Mouse (Mus musculus): ENCODE results near the gene Ret. TPM values are rescaled to one million over a fixed set of nuclear protein-coding genes. Genes with fewer than 3 reads are reported as not detected.

The Ret gene
- polyA plus RNA-seq, 1 experiment from 2014 or later: 16.8 TPM

GRCm38 (mm10) chr6:118195108-118195507, 2.4 kb downstream of the Ret start:
- H3K4me2 ChIP-seq: peak overlapping the region; percentile 92
- peaks cover 42% of the 10 kb centered on the region for H3K27me3 ChIP-seq
- H3K4me1 ChIP-seq (replicated peaks): peaks cover 22% of the 10 kb centered on the region
- no peak overlapping the region for H3K27ac ChIP-seq (replicated peaks)
- no peaks in the 10 kb centered on the region for H3K36me3 ChIP-seq
- H3K9ac ChIP-seq: no peak overlapping the region
- no peaks in the 10 kb centered on the region for H3K9me3 ChIP-seq
- peak overlapping the region; percentile 60 for H3K4me3 ChIP-seq
- WGBS: 31% methylated on average over 8 of the region's 8 CpGs
- ATAC-seq (ENCODE audit: low FRiP score, low read depth): no peak

DNA sequence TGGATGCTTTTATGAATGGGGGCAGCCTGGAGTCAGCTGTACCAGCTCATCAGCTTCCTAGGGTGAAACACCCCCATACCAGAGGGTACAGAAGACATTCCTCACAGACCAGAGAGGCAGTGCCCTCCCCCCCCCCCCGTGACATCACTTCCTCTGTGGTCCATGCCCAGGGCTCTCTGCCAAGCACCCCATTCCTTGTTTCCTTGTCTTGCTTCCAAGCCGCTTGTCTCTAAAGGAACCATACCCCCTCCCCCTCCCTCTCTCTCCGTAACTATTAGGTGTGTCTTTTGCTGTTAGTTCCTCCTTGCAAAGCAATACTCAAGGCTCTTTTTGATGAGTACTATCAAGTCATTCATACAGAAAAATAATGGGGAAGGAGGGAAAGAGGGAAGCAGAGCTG, 4.6 kb downstream of the Ret start:
- H3K9me3 ChIP-seq: no peaks in the 10 kb centered on the region
- no peak for ATAC-seq (ENCODE audit: low FRiP score, low read depth)
- whole genome bisulfite sequencing: 40% methylated on average over 3 of the region's 3 CpGs
- H3K4me2 ChIP-seq: no peak overlapping the region
- H3K27me3 ChIP-seq: peaks cover 20% of the 10 kb centered on the region
- no peak overlapping the region for H3K4me3 ChIP-seq
- H3K36me3 ChIP-seq: no peaks in the 10 kb centered on the region
- H3K27ac ChIP-seq (replicated peaks): no peak overlapping the region
- H3K9ac ChIP-seq: no peak overlapping the region
- H3K4me1 ChIP-seq (replicated peaks): peaks cover 17% of the 10 kb centered on the region

DNA sequence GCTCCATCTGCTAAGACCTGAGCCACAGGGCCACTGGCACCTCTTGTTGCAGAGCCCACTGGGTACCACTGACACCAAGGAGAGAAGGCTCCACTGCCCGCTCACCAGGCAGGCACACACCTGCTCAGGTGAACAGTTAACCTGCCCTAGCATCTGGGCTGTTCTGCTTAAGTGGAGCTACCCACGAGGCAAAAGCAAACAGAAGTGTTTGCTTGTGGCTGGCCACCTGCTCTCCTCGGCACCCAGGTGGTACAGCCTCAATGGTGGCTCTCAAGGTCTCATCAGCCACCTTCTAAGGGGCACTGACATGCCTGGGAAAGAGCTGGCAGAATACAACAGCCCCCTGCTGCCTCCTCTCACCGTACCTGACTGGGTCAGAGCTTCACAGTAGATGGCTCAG, 5.3 kb downstream of the Ret start:
- no peaks in the 10 kb centered on the region for H3K36me3 ChIP-seq
- no peak overlapping the region for H3K27ac ChIP-seq (replicated peaks)
- H3K9me3 ChIP-seq: no peaks in the 10 kb centered on the region
- peaks cover 10% of the 10 kb centered on the region for H3K4me1 ChIP-seq (replicated peaks)
- H3K4me3 ChIP-seq: no peak overlapping the region
- 58% methylated on average over 4 of the region's 4 CpGs for WGBS
- no peak overlapping the region for H3K4me2 ChIP-seq
- peaks cover 18% of the 10 kb centered on the region for H3K27me3 ChIP-seq
- no peak for ATAC-seq (ENCODE audit: low FRiP score, low read depth)
- H3K9ac ChIP-seq: no peak overlapping the region

GRCm38 (mm10) chr6:118189764-118190163, 7.8 kb downstream of the Ret start:
- 70% methylated on average over 3 of the region's 3 CpGs for WGBS
- no peak for ATAC-seq (ENCODE audit: low FRiP score, low read depth)
- no peaks in the 10 kb centered on the region for H3K9me3 ChIP-seq
- H3K27me3 ChIP-seq: peaks cover 9% of the 10 kb centered on the region
- H3K4me2 ChIP-seq: no peak overlapping the region
- no peaks in the 10 kb centered on the region for H3K4me1 ChIP-seq (replicated peaks)
- H3K27ac ChIP-seq (replicated peaks): no peak overlapping the region
- no peaks in the 10 kb centered on the region for H3K36me3 ChIP-seq
- no peak overlapping the region for H3K9ac ChIP-seq
- H3K4me3 ChIP-seq: no peak overlapping the region

- Histone ChIP-seq H3K4me3 (no peak overlapping the region), H3K4me1 (replicated peaks) (no peaks in the 10 kb centered on the region), H3K9me3 (no peaks in the 10 kb centered on the region), H3K9ac (no peak overlapping the region), H3K27me3 (peaks cover 3% of the 10 kb centered on the region; the same call in 1 of the 2 replicates), H3K4me2 (no peak overlapping the region), H3K27ac (replicated peaks) (no peak overlapping the region), H3K36me3 (no peaks in the 10 kb centered on the region)
- 86% methylated on average over 9 of the region's 9 CpGs for WGBS
- ATAC-seq (ENCODE audit: low FRiP score, low read depth): no peak
Observed at GRCm38 (mm10) chr6:118188599-118188998, 8.9 kb downstream of the Ret start.

GRCm38 (mm10) chr6:118187285-118187641, 10.3 kb downstream of the Ret start:
- WGBS: 70% methylated on average over 3 of the region's 3 CpGs
- no peaks in the 10 kb centered on the region for H3K36me3 ChIP-seq
- no peak overlapping the region for H3K4me3 ChIP-seq
- no peak overlapping the region for H3K4me2 ChIP-seq
- H3K9ac ChIP-seq: no peak overlapping the region
- H3K9me3 ChIP-seq: no peaks in the 10 kb centered on the region
- H3K27ac ChIP-seq (replicated peaks): no peak overlapping the region
- no peak for ATAC-seq (ENCODE audit: low FRiP score, low read depth)
- no peaks in the 10 kb centered on the region for H3K27me3 ChIP-seq
- no peaks in the 10 kb centered on the region for H3K4me1 ChIP-seq (replicated peaks)

DNA sequence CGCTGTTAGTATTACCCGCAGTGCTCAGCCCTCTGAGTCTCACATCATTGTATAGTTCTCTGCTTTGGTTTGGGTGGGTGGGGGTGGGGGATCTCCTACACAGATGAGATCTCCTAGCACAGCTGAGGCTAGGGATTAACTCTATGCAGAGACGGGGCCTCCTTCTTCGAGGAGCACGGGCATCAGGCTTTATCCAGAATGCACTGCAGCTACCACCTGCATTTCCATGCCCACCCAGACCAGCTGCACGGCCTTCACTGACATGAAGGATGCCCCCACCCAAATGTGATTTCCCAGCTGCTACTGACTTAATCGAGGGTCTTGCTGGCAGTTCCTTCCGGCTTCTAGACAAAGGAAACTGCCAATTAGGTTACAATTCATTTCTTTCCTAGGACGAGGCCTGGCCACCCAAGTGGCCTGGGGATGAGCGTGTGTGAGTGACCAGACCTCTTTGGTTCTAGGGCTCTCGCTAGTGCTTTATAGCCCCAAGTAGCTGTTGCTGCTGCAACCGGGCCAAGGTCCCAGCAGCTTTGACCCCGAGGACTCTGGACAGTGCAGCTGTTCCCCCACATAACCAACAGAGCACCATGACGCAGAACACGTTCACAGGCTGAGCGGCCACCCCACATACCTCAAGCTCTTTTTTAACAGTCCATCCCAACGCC, 10.8 kb downstream of the Ret start:
- 47% methylated on average over 17 of the region's 17 CpGs for WGBS
- Histone ChIP-seq H3K27me3 (no peaks in the 10 kb centered on the region), H3K4me1 (replicated peaks) (no peaks in the 10 kb centered on the region), H3K4me3 (no peak overlapping the region), H3K4me2 (no peak overlapping the region), H3K27ac (replicated peaks) (no peak overlapping the region), H3K9me3 (no peaks in the 10 kb centered on the region), H3K9ac (no peak overlapping the region), H3K36me3 (no peaks in the 10 kb centered on the region)
- ATAC-seq (ENCODE audit: low FRiP score, low read depth): no peak

- 92% methylated on average over 10 of the region's 10 CpGs for WGBS
- Histone ChIP-seq H3K9ac (no peak overlapping the region), H3K4me3 (no peak overlapping the region), H3K36me3 (no peaks in the 10 kb centered on the region), H3K4me1 (replicated peaks) (no peaks in the 10 kb centered on the region; the same call in 1 of the 2 replicates), H3K27ac (replicated peaks) (no peak overlapping the region), H3K4me2 (no peak overlapping the region), H3K9me3 (no peaks in the 10 kb centered on the region), H3K27me3 (no peaks in the 10 kb centered on the region)
- no peak for ATAC-seq (ENCODE audit: low FRiP score, low read depth)
Observed at GRCm38 (mm10) chr6:118184126-118184525, 13.4 kb downstream of the Ret start.

DNA sequence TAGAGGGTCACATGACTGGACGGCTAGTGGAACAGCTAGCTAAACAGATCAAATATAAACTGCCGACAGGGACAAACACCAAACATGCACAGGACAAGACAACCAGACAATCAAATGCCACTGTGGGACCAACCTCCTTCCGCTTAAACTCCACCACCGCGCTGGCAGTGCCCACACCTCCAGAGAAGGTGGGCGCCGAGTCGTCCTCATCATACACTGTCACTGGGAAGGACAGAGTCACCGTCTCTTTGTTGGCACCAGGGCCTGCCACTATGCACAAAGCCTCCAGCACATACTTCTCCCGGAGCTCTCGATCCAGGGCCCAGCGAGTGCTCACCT, 17.5 kb downstream of the Ret start:
- no peak; the same call in 1 of the 2 replicates for ATAC-seq (ENCODE audit: low FRiP score, low read depth)
- Histone ChIP-seq H3K9me3 (no peaks in the 10 kb centered on the region), H3K27ac (replicated peaks) (no peak overlapping the region), H3K36me3 (no peaks in the 10 kb centered on the region), H3K4me2 (no peak overlapping the region), H3K9ac (no peak overlapping the region), H3K4me1 (replicated peaks) (no peaks in the 10 kb centered on the region; the same call in 1 of the 2 replicates), H3K27me3 (no peaks in the 10 kb centered on the region), H3K4me3 (no peak overlapping the region)
- WGBS: 75% methylated on average over 12 of the region's 12 CpGs

DNA sequence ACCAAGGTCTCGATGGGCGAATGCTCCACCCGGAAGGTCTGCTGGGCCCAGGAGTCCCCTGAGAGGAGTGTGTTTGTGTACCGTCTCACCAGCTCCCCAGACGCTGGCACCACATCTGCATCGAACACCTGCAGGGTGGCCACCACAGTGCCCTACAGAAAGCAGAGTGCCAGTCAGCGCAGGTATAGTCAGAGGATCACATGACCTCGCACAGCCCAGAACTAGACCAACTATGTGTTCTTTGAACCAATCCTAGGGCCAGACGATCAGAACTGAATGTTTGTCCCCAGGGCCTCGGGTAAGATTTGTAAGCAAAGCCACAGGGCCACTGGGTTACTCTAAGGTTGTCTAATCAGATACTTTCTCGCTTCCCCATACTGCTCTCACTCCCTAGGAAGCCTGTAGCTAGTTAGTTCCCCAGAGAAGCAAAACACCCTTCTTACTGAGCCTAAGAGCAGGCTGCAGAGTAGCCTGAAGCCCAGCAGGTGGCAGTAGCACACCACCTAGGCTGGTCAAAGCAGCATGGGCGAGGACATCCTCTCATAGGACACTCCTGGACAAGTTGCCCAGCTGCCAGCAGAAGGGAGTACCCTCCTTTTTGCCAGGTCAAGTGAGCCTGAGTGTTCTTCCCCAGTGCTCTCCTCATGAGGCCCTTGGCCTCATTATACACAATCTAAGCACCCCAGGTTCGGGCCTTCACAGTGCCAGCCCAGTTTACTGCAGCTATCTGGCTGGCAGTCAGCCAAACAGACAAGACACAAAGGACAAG, 18.0 kb downstream of the Ret start:
- 63% methylated on average over 13 of the region's 13 CpGs for WGBS
- no peak overlapping the region for H3K4me2 ChIP-seq
- H3K9me3 ChIP-seq: no peaks in the 10 kb centered on the region
- ATAC-seq (ENCODE audit: low FRiP score, low read depth): peak; percentile 88
- no peaks in the 10 kb centered on the region; the same call in 1 of the 2 replicates for H3K4me1 ChIP-seq (replicated peaks)
- no peak overlapping the region for H3K9ac ChIP-seq
- H3K4me3 ChIP-seq: no peak overlapping the region
- no peaks in the 10 kb centered on the region for H3K36me3 ChIP-seq
- no peak overlapping the region for H3K27ac ChIP-seq (replicated peaks)
- no peaks in the 10 kb centered on the region for H3K27me3 ChIP-seq

GRCm38 (mm10) chr6:118173975-118174328, 23.6 kb downstream of the Ret start:
- H3K4me3 ChIP-seq: no peak overlapping the region
- H3K36me3 ChIP-seq: no peaks in the 10 kb centered on the region
- H3K4me1 ChIP-seq (replicated peaks): no peaks in the 10 kb centered on the region
- H3K9me3 ChIP-seq: no peaks in the 10 kb centered on the region
- no peak overlapping the region for H3K4me2 ChIP-seq
- 84% methylated on average over 5 of the region's 5 CpGs for WGBS
- no peak overlapping the region for H3K9ac ChIP-seq
- no peaks in the 10 kb centered on the region for H3K27me3 ChIP-seq
- no peak overlapping the region for H3K27ac ChIP-seq (replicated peaks)
- ATAC-seq (ENCODE audit: low FRiP score, low read depth): no peak

- Histone ChIP-seq H3K9ac (no peak overlapping the region), H3K27me3 (no peaks in the 10 kb centered on the region), H3K36me3 (no peaks in the 10 kb centered on the region), H3K4me2 (no peak overlapping the region), H3K9me3 (no peaks in the 10 kb centered on the region), H3K4me1 (replicated peaks) (no peaks in the 10 kb centered on the region), H3K27ac (replicated peaks) (no peak overlapping the region), H3K4me3 (no peak overlapping the region)
- ATAC-seq (ENCODE audit: low FRiP score, low read depth): no peak
- WGBS: 93% methylated on average over 18 of the region's 18 CpGs
Observed at GRCm38 (mm10) chr6:118173251-118173974, 24.1 kb downstream of the Ret start.

All from hindbrain, embryonic 15.5 days (tissue).